Mouse (Mus musculus) liver, adult 2 months (tissue): ENCODE measurements around the gene Crhr2. TPM values are rescaled to one million over a fixed set of nuclear protein-coding genes. Genes with fewer than 3 reads are reported as not detected.

Experiments
- DNase-seq: peaks from one replicate; pipeline ENCODE4 v3.0.0-alpha.2; 2011; ENCODE audit warnings: low read depth, low spot score; ENCODE audit errors: extremely low read depth
- H3K27ac ChIP-seq: fragments of 200-500 bp; replicated peaks from 2 replicates; pipeline ENCODE4 v1.5.1; 2012; ENCODE audit warnings: low read depth, mild to moderate bottlenecking, control low read depth, inconsistent platforms, low read length; ENCODE audit not compliant: insufficient read depth
- H3K27me3 ChIP-seq: fragments of 200-500 bp; 2 replicates; pipeline ENCODE4 v1.6.1; 2012; ENCODE audit warnings: mild to moderate bottlenecking, moderate library complexity, low read length, inconsistent platforms; ENCODE audit not compliant: control insufficient read depth, insufficient read depth
- H3K36me3 ChIP-seq: fragments of 200-500 bp; 2 replicates; pipeline ENCODE4 v1.6.1; 2012; ENCODE audit warnings: low read length, inconsistent platforms; ENCODE audit not compliant: control insufficient read depth, insufficient read depth
- H3K4me1 ChIP-seq: fragments of 200-500 bp; 2 replicates; pipeline ENCODE4 v1.6.1; 2011; ENCODE audit warnings: low read length; ENCODE audit not compliant: control insufficient read depth, insufficient read depth
- H3K4me3 ChIP-seq: fragments of 200-500 bp; 2 replicates; pipeline ENCODE4 v1.5.1; 2011; ENCODE audit warnings: low read depth, mild to moderate bottlenecking, control low read depth, low read length, moderate library complexity; ENCODE audit not compliant: insufficient read depth
- H3K79me2 ChIP-seq: fragments of 200-500 bp; 2 replicates; pipeline ENCODE4 v1.6.1; 2012; ENCODE audit warnings: inconsistent platforms, mild to moderate bottlenecking, low read length, moderate library complexity; ENCODE audit not compliant: control insufficient read depth, insufficient read depth
- H3K9ac ChIP-seq: fragments of 200-500 bp; 2 replicates; pipeline ENCODE4 v1.6.1; 2012; ENCODE audit warnings: low read depth, mild to moderate bottlenecking, control low read depth, inconsistent platforms, low read length
- CTCF ChIP-seq: fragments of 200-500 bp; IDR thresholded peaks from 2 replicates; pipeline ENCODE4 v1.5.1; 2011; ENCODE audit warnings: low read depth, low read length, control low read depth
- POLR2A ChIP-seq: fragments of 200-500 bp; IDR thresholded peaks from 2 replicates; pipeline ENCODE4 v1.6.1; 2011; ENCODE audit warnings: low read length, control low read depth; ENCODE audit not compliant: insufficient read depth; ENCODE audit errors: extremely low read depth
- WGBS: fragments of 180-500 bp; shearing (Covaris S2); methylation state at CpG from one replicate; pipeline ENCODE4 v1.1.7; 2018; 5-methylcytosine and 5-hydroxymethylcytosine counted together
- polyA plus RNA-seq: library from polyadenylated mRNA; depleted of rRNA; stranded (reverse); fragments of >200 nt; gene quantifications from 2 replicates; pipeline ENCODE4 v1.2.3, GENCODE M21; 2012
- total RNA-seq: library from RNA; depleted of rRNA; stranded (reverse); fragments of >200 nt; gene quantifications from 2 replicates; pipeline ENCODE4 v1.2.3, GENCODE M21; 2014

The Crhr2 gene
- total and polyA plus RNA-seq, 2 experiments = 0.09 to 0.64 TPM

DNA sequence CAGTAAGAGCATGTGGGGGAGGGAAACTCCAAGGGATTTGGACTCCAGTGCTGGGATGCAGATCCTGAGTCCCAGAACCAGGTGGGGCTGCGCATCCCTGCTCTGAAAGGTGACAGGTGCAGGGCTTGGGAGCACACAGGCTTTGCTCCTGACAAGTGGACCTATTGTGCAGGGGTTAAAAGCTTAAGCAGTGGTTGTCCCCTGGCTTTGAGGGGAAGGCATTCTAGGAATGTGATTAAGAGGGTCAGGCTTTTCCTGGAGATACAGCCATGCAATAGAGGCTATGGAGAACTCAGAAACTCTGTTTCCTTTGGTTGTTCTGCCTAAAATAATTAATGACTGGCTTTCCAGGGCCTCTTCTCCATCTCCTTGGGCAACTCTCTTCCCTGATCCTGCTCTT lies 609 bp upstream of the Crhr2 start:
- 89% methylated on average over 1 of the region's 1 CpGs for WGBS
- no peak overlapping the region for H3K9ac ChIP-seq
- H3K4me3 ChIP-seq = no peak overlapping the region

GRCm38 (mm10) chr6:55131301-55131700 lies 1.5 kb downstream of the Crhr2 start:
- WGBS = 90% methylated on average over 4 of the region's 4 CpGs
- DNase-seq = no peak
- no peak overlapping the region for H3K9ac ChIP-seq
- no peak overlapping the region for H3K4me3 ChIP-seq
- no peaks in the 10 kb centered on the region for H3K79me2 ChIP-seq
- H3K27ac ChIP-seq = no peak overlapping the region
- no peaks in the 10 kb centered on the region for H3K4me1 ChIP-seq
- TF ChIP-seq POLR2A = no peak
- no peak for TF ChIP-seq CTCF
- H3K36me3 ChIP-seq = no peaks in the 10 kb centered on the region
- H3K27me3 ChIP-seq = no peaks in the 10 kb centered on the region

More for the DNA sequence above, 609 bp upstream of the Crhr2 start:
- H3K4me1 ChIP-seq = no peaks in the 10 kb centered on the region
- H3K36me3 ChIP-seq = no peaks in the 10 kb centered on the region
- no peak for TF ChIP-seq POLR2A
- TF ChIP-seq CTCF = no peak
- H3K79me2 ChIP-seq = no peaks in the 10 kb centered on the region
- DNase-seq = no peak
- no peak overlapping the region for H3K27ac ChIP-seq
- no peaks in the 10 kb centered on the region for H3K27me3 ChIP-seq

GRCm38 (mm10) chr6:55130631-55131030 lies 2.2 kb downstream of the Crhr2 start:
- no peaks in the 10 kb centered on the region for H3K27me3 ChIP-seq
- H3K36me3 ChIP-seq = no peaks in the 10 kb centered on the region
- H3K9ac ChIP-seq = no peak overlapping the region
- H3K4me1 ChIP-seq = no peaks in the 10 kb centered on the region
- DNase-seq = no peak
- no peak overlapping the region for H3K27ac ChIP-seq
- WGBS = 57% methylated on average over 6 of the region's 6 CpGs
- no peaks in the 10 kb centered on the region for H3K79me2 ChIP-seq
- TF ChIP-seq CTCF (no peak), POLR2A (no peak)
- no peak overlapping the region for H3K4me3 ChIP-seq

GRCm38 (mm10) chr6:55128391-55128790 lies 4.4 kb downstream of the Crhr2 start:
- TF ChIP-seq POLR2A (no peak), CTCF (no peak)
- H3K36me3 ChIP-seq = no peaks in the 10 kb centered on the region
- no peaks in the 10 kb centered on the region for H3K79me2 ChIP-seq
- no peak overlapping the region for H3K4me3 ChIP-seq
- H3K27me3 ChIP-seq = no peaks in the 10 kb centered on the region
- no peaks in the 10 kb centered on the region for H3K4me1 ChIP-seq
- no peak overlapping the region for H3K9ac ChIP-seq
- no peak for DNase-seq
- H3K27ac ChIP-seq = no peak overlapping the region

GRCm38 (mm10) chr6:55126576-55126975 lies 6.2 kb downstream of the Crhr2 start:
- WGBS = 87% methylated on average over 5 of the region's 5 CpGs
- H3K9ac ChIP-seq = no peak overlapping the region

DNA sequence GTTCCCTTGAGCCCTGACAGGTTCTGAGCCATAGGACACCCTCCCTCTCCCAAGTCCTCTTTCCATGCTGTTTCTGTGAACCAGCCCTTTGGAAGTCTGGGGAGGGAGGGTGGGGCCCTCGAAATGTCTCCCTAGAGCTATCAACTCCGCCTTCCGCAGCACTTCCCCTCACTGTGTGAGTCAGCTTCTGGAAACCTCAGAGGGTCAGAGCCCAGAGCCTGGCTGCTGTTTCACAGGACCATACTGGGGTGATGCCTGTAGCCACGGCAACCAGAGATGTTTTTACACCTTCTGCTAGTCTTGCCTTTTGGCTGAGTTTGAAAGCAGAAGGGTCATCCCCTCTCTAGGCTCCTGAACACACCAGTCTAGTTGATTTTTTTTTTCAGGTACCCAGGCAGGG lies 9.8 kb downstream of the Crhr2 start:
- TF ChIP-seq CTCF (no peak), POLR2A (no peak)
- DNase-seq = no peak
- H3K27me3 ChIP-seq = no peaks in the 10 kb centered on the region
- no peak overlapping the region for H3K27ac ChIP-seq
- H3K4me3 ChIP-seq = no peak overlapping the region
- no peaks in the 10 kb centered on the region for H3K79me2 ChIP-seq
- no peaks in the 10 kb centered on the region for H3K4me1 ChIP-seq
- 61% methylated on average over 4 of the region's 4 CpGs for WGBS
- no peaks in the 10 kb centered on the region for H3K36me3 ChIP-seq
- H3K9ac ChIP-seq = no peak overlapping the region

More at GRCm38 (mm10) chr6:55126576-55126975, 6.2 kb downstream of the Crhr2 start:
- Histone ChIP-seq H3K79me2 (no peaks in the 10 kb centered on the region), H3K36me3 (no peaks in the 10 kb centered on the region), H3K27me3 (no peaks in the 10 kb centered on the region), H3K4me3 (no peak overlapping the region), H3K4me1 (no peaks in the 10 kb centered on the region), H3K27ac (no peak overlapping the region)
- DNase-seq = no peak
- TF ChIP-seq CTCF = no peak
- TF ChIP-seq POLR2A = no peak
